8 mouse cellular contexts compared by ENCODE assay signal in genomic region chr7:98177929-98178559, GRCm38 (mm10). TPM values are rescaled to one million over a fixed set of nuclear protein-coding genes. Genes with fewer than 3 reads are reported as not detected.
DNase-seq lines count a peak whose midpoint lies in the region; ATAC-seq and TF ChIP-seq lines count a peak whose summit lies in the region.

Gene Capn5, minus strand, starts transcription at chr7:98178274.

- H3K4me2 ChIP-seq in hindbrain, postnatal 0 days (ENCODE audit: low read depth, low read length), result peak within 1 kb of the TSS; percentile 87

- peaks cover 14% of the 10 kb centered on the region for H3K4me1 ChIP-seq in hindbrain, postnatal 0 days (ENCODE audit: insufficient read depth, low read length)

- peak; percentile 71 for TF ChIP-seq CTCF in hindbrain, postnatal 0 days (IDR thresholded peaks at IDR 0.05; ENCODE audit: low read depth)

- DNase-seq in ovary, adult 18-20 months (ENCODE audit: low spot score), result peak; percentile 82
- no peak for DNase-seq in ovary, postnatal 14 days (ENCODE audit: low spot score)
- DNase-seq in cerebellum, postnatal 25 days, result peak; percentile 70 to 79
- DNase-seq in gastrocnemius, adult 8-10 months (ENCODE audit: low spot score in 2 of 2), result peak; percentile 27 to 41
- peak; percentile 85 for DNase-seq in hindbrain, postnatal 0 days (ENCODE audit: low spot score)
- DNase-seq in left cerebral cortex, adult 8-10 months (ENCODE audit: low spot score in 2 of 2), result peak in 1 of 2 experiments; percentile 50
- DNase-seq in right cerebral cortex, postnatal 4 days, result peak; percentile 65

- peak within 1 kb of the TSS; percentile 58; the same call in 1 of the 2 replicates for H3K27ac ChIP-seq in hindbrain, postnatal 0 days

- peak within 1 kb of the TSS; percentile 88 for H3K4me3 ChIP-seq in hindbrain, postnatal 0 days (ENCODE audit: low read length)

- H3K27me3 ChIP-seq in hindbrain, postnatal 0 days (ENCODE audit: insufficient read depth, low read length), result no peaks in the 10 kb centered on the region

- no peaks in the 10 kb centered on the region for H3K9me3 ChIP-seq in hindbrain, postnatal 0 days (ENCODE audit: low read length)

- H3K9ac ChIP-seq in hindbrain, postnatal 0 days (replicated peaks; ENCODE audit: low read length), result peak within 1 kb of the TSS; percentile 79

- WGBS in hindbrain, postnatal 0 days, result under 1% methylated on average over 39 of the region's 44 CpGs

- no peaks in the 10 kb centered on the region for H3K36me3 ChIP-seq in hindbrain, postnatal 0 days (ENCODE audit: insufficient read depth, low read length)

- ATAC-seq in hindbrain, postnatal 0 days, result peak; percentile 92
- peak; percentile 69 for ATAC-seq in megakaryocyte, adult 5-6 weeks (ENCODE audit: poor library complexity, severe bottlenecking)

RNA-seq across cellular contexts. Expression of gene Capn5, which starts in this region (rescaled TPM):
- 1 to 10 TPM in 2 of 4 experiments, under 1 TPM in 2; 0.73 to 1.6 (median 1.0) TPM for total RNA-seq in gastrocnemius, adult 8-10 months (2022)
- 48.5 and 59.0 TPM in 2 replicates for total RNA-seq in hindbrain, postnatal 0 days (2014; rRNA removed)
- polyA plus RNA-seq in hindbrain, postnatal 0 days (2015; fragmentation: Nextera tagmentation; extraction: Ambion mirVana), result 20.2 and 23.0 TPM in 2 replicates
- 10 to 100 TPM; 30.8 to 35.2 (median 31.7) TPM for total RNA-seq in left cerebral cortex, adult 8-10 months (2022)
- total RNA-seq in megakaryocyte, adult 5-6 weeks (2015), result 1.1 TPM in 2 replicates
- total RNA-seq in megakaryocyte, adult 5-6 weeks (2017), result 0.73 and 0.89 TPM in 2 replicates

Comparison
In these comparisons a context has a peak if more than half of its experiments do, and no peak if none do; other contexts are left out.
1. RNA of gene Capn5 (total RNA-seq): 48.5 to 59.0 TPM in hindbrain, postnatal 0 days and 30.8 to 35.2 TPM in left cerebral cortex, adult 8-10 months; 0.73 to 1.6 TPM in gastrocnemius, adult 8-10 months and 0.73 to 1.1 TPM in megakaryocyte, adult 5-6 weeks; every median in the first group is over 10 times any median in the second.